Mouse (Mus musculus) C2C12 (cell line): ENCODE data around the gene Bmp6. TPM values are rescaled to one million over a fixed set of nuclear protein-coding genes. Genes with fewer than 3 reads are reported as not detected.

Source experiments
- H3K27me3 ChIP-seq: one replicate; pipeline ENCODE4 v1.6.1; 2011; ENCODE audit not compliant: control insufficient read depth, insufficient read depth, insufficient read length
- H3K36me3 ChIP-seq: one replicate; pipeline ENCODE4 v1.6.1; 2011; ENCODE audit not compliant: control insufficient read depth, insufficient read depth
- H3K4me3 ChIP-seq: one replicate; pipeline ENCODE4 v1.5.1; 2011; ENCODE audit warnings: mild to moderate bottlenecking, control low read depth; ENCODE audit not compliant: poor library complexity, insufficient read depth, severe bottlenecking
- H3K79me2 ChIP-seq: one replicate; pipeline ENCODE4 v1.6.1; 2011; ENCODE audit not compliant: control insufficient read depth, insufficient read depth
- H3K79me3 ChIP-seq: one replicate; pipeline ENCODE4 v1.6.1; 2011; ENCODE audit warnings: low read depth, control low read depth
- H3ac ChIP-seq: one replicate; pipeline ENCODE3; 2011; ENCODE audit warnings: low read depth; ENCODE audit not compliant: control insufficient read depth, insufficient read length
- CEBPB ChIP-seq: IDR thresholded peaks from one replicate; pipeline ENCODE4 v1.6.1; 2011; ENCODE audit warnings: low read depth, mild to moderate bottlenecking, control low read depth, moderate library complexity
- CTCF ChIP-seq: IDR thresholded peaks from one replicate; pipeline ENCODE4 v1.5.1; 2011; ENCODE audit not compliant: control insufficient read depth, insufficient read depth, insufficient read length
- FOSL1 ChIP-seq: IDR thresholded peaks from one replicate; pipeline ENCODE4 v1.8.0; 2011; ENCODE audit warnings: mild to moderate bottlenecking, low read length; ENCODE audit not compliant: poor library complexity, insufficient read depth, severe bottlenecking
- MAX ChIP-seq: IDR thresholded peaks from one replicate; pipeline ENCODE4 v1.6.1; 2011; ENCODE audit warnings: mild to moderate bottlenecking, control low read depth
- MYOD1 ChIP-seq: IDR thresholded peaks from one replicate; pipeline ENCODE4 v1.6.1; 2011; ENCODE audit warnings: low read depth; ENCODE audit not compliant: control insufficient read depth, insufficient read length
- MYOG ChIP-seq: IDR thresholded peaks from one replicate; pipeline ENCODE4 v1.6.1; 2011; ENCODE audit not compliant: control insufficient read depth, insufficient read length; ENCODE audit errors: extremely low read depth
- USF1 ChIP-seq: IDR thresholded peaks from one replicate; pipeline ENCODE4 v1.6.1; 2011; ENCODE audit warnings: low read depth, mild to moderate bottlenecking, control low read depth, moderate library complexity
- long read RNA-seq, 2 experiments: library from polyadenylated mRNA; unstranded; transcript quantifications; one replicate each; pipeline ENCODE4 v2.0.0; 2019 to 2020
- polyA plus RNA-seq: library from polyadenylated mRNA; unstranded; fragments of >200 nt; fragmentation: generic; extraction: Trizol; gene quantifications from one replicate; pipeline ENCODE4 v1.2.1, GENCODE M21; 2012; ENCODE audit warnings: missing spikeins

Bmp6 gene
- polyA plus RNA-seq, result not detected
- long read RNA-seq, experiment 1, result 0 reads
- long read RNA-seq, experiment 2, result 0 reads

DNA sequence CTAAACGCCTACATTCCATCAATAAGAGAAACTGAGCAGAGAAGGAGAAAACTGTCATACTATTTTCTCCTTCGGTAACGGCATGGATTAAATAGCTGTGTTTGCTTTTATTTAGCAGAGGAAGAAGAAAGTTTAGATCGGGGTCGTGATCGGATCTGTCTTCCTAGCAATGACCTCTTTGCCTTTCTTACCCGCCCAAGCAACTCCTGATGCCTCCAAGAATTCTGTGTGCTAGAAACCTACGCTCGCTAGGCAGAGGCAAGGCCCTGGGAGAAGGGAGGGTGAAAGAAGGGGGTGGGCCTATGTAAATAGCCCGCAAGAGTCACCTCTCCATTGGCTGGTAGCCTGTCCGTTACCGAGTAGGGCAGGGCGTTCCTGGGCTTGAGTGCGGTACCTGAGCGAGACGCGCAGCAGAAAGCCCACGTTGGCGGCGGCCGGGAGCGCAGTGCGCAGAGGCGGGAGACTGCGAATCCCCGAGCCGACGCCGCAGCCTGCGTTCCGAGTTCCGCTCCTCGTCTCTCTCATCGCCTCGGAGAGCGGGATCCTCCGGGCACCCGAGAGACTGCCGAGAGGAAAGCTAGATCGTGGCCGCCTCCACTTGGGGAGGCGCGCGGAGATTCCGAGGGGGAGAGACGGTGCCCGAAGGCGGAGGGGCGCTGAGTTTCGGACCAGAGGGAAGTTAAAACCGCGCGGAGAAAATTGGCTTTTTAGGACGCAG, at the start of gene Bmp6:
TSS of gene Bmp6 (plus strand) at position 395 of the 718 bp plus-strand sequence.
- Histone ChIP-seq H3K36me3 (no peaks in the 10 kb centered on the region), H3K79me2 (no peaks in the 10 kb centered on the region), H3ac (no peak within 1 kb of the TSS), H3K4me3 (no peak within 1 kb of the TSS), H3K79me3 (no peaks in the 10 kb centered on the region), H3K27me3 (peaks cover 32% of the 10 kb centered on the region)
- TF ChIP-seq MYOG, result no peak
- no peak for TF ChIP-seq CTCF
- no peak for TF ChIP-seq CEBPB
- no peak for TF ChIP-seq FOSL1
- no peak for TF ChIP-seq MYOD1
- TF ChIP-seq USF1, result no peak
- no peak for TF ChIP-seq MAX

DNA sequence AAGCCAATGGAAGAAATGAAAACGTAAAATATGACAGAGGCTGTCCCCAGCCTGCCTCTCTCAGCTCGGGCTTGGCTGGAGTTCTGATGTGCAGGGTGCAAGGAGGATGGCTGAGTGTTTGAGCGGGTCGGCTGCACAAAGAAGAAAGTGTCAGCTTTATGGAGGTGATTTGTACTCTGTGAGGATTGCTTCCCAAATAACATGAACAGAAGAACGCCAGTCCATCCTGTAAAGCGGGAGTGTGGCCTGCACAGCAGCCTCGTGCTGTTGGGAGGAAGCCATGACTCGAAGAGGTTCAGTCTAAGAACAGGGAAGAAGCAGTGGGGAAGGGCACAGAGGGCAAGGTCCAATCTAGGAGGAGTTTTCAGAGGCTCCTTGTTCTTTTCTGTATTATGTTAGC, 48.7 kb upstream of the Bmp6 start:
- H3K27me3 ChIP-seq, result peaks cover 8% of the 10 kb centered on the region
- H3K79me3 ChIP-seq, result no peaks in the 10 kb centered on the region
- H3K36me3 ChIP-seq, result no peaks in the 10 kb centered on the region
- H3K79me2 ChIP-seq, result no peaks in the 10 kb centered on the region
- no peak overlapping the region for H3ac ChIP-seq
- H3K4me3 ChIP-seq, result no peak overlapping the region
- TF ChIP-seq MYOG (no peak), MYOD1 (no peak), FOSL1 (no peak), CTCF (no peak), USF1 (no peak), CEBPB (no peak), MAX (no peak)

DNA sequence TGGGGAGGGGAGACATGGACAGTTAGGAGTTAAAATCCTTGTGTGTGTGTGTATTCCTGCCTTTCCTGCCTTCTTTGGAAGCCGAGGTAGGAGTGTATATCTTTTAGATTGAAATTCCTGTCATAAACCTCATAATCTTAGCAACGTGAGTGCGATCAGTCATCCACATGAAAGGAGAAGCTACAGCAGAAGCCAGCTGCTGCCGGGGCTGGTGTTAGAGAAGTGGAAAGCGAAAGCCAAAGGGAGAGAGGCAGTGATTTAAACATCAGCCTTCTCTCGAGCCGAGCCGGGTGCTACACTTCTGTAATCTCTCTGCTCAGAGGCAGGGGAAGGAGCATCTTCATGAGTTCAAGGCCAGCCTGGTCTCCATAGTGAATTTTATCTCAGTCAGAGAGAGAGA, 48.3 kb upstream of the Bmp6 start:
- Histone ChIP-seq H3ac (no peak overlapping the region), H3K27me3 (peaks cover 8% of the 10 kb centered on the region), H3K79me2 (no peaks in the 10 kb centered on the region), H3K36me3 (no peaks in the 10 kb centered on the region), H3K4me3 (no peak overlapping the region), H3K79me3 (no peaks in the 10 kb centered on the region)
- TF ChIP-seq MYOG (no peak), CEBPB (no peak), USF1 (no peak), FOSL1 (no peak), MYOD1 (no peak), MAX (no peak), CTCF (no peak)

DNA sequence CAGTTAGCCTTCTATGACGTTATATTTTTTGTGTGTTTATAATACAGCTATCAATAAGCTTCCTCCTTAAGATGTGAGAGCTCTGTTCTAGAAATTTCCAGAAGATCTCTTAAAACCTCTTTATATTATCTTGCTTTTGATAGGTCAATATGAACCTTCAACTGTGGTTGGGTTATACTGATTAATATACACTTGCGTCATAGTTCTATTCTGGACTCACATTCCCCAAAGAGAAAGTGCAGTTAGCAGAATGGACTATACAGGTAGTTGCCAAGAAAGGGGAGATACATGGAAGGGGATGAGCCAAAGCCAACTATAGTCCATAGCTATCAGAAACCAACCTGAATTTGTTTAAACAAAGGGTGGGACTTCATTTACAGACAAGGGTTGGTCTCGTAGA, 33.8 kb upstream of the Bmp6 start:
- Histone ChIP-seq H3K79me3 (no peaks in the 10 kb centered on the region), H3K79me2 (no peaks in the 10 kb centered on the region), H3K36me3 (no peaks in the 10 kb centered on the region), H3ac (no peak overlapping the region), H3K4me3 (no peak overlapping the region), H3K27me3 (no peaks in the 10 kb centered on the region)
- TF ChIP-seq MYOD1 (no peak), CEBPB (no peak), CTCF (no peak), MYOG (no peak), MAX (no peak), FOSL1 (no peak), USF1 (no peak)

DNA sequence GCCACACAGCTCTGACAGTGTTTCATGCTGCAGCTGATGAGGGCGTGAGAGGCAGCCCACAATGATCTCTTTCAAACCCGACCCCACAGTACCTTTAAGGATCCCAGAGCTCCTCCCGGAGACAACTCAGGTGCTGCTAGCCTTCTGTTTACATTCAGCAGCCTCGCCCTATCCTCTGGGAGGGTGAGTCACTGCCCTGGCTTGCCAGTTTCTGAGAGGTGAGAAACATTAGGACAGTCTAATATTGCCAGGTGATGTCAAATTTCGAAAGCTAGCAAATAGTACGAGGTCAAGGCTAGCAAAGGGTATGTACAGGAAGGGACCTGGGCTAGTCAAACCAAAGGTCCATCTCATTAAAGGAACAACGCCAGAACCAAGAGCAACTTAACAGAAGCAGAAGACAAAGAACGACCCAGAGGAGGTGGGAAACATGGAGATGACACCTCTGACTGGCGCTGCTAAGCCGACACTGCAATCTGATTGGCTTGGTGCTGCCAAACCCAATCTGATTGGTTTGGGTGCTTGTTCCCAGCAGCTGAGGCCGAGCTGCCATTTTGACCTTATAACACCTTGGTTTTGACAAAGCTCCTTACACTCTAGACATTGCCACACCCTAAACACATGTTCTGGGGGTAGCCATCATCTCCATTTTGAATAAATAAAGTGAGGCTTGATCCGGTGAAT, 32.4 kb upstream of the Bmp6 start:
- no peaks in the 10 kb centered on the region for H3K27me3 ChIP-seq
- no peaks in the 10 kb centered on the region for H3K36me3 ChIP-seq
- no peak overlapping the region for H3ac ChIP-seq
- H3K79me2 ChIP-seq, result no peaks in the 10 kb centered on the region
- no peaks in the 10 kb centered on the region for H3K79me3 ChIP-seq
- TF ChIP-seq MAX (no peak), CEBPB (no peak), MYOG (no peak), FOSL1 (no peak), USF1 (no peak), MYOD1 (no peak), CTCF (no peak)
- H3K4me3 ChIP-seq, result no peak overlapping the region

DNA sequence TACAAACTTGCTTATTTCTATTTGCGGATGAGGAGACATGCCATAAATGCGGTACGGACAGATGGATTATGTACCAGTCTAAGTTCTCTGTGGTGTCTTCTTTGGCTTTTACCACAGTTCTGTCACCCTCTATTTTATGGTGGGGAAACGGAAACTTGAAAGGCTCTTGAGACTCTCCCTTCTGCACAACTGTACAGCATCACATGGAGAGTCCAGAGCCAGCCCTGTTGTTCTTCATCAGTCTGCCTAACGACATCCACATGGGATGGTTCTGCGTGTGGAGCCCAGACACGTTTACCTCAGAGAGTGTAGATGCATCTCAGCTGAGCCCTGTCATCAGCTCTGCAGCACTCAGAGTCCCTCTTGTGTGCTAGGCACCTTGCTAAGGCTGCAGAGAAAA, 30.3 kb upstream of the Bmp6 start:
- H3K4me3 ChIP-seq, result no peak overlapping the region
- no peaks in the 10 kb centered on the region for H3K79me3 ChIP-seq
- H3ac ChIP-seq, result no peak overlapping the region
- no peaks in the 10 kb centered on the region for H3K36me3 ChIP-seq
- no peaks in the 10 kb centered on the region for H3K79me2 ChIP-seq
- TF ChIP-seq CEBPB (no peak), MYOG (no peak), MAX (no peak), MYOD1 (no peak), USF1 (no peak), FOSL1 (no peak), CTCF (no peak)
- no peaks in the 10 kb centered on the region for H3K27me3 ChIP-seq
